Mouse (Mus musculus): Measurements from ENCODE around the gene Tnni2. TPM values are rescaled to one million over a fixed set of nuclear protein-coding genes. Genes with fewer than 3 reads are reported as not detected.

The Tnni2 gene
- polyA plus RNA-seq, 1 experiment from 2014 or later: 17.6 TPM

Other genes starting within 250 kb of the Tnni2 start
- gene Krtap5-3, start 240.4 kb upstream of the Tnni2 start, polyA plus RNA-seq (2015; fragmentation: Nextera tagmentation; extraction: Ambion mirVana): not detected in 2 replicates
- not detected in 2 replicates for gene Gm7579, start 229.9 kb upstream of the Tnni2 start, polyA plus RNA-seq (2015; fragmentation: Nextera tagmentation; extraction: Ambion mirVana)
- not detected in 2 replicates for gene Krtap5-5, start 211.8 kb upstream of the Tnni2 start, polyA plus RNA-seq (2015; fragmentation: Nextera tagmentation; extraction: Ambion mirVana)
- not detected in 2 replicates for gene Gm40460, start 200.7 kb upstream of the Tnni2 start, polyA plus RNA-seq (2015; fragmentation: Nextera tagmentation; extraction: Ambion mirVana)
- not detected in 2 replicates for gene Gm2431, start 183.5 kb upstream of the Tnni2 start, polyA plus RNA-seq (2015; fragmentation: Nextera tagmentation; extraction: Ambion mirVana)
- gene Gm4559, start 167.4 kb upstream of the Tnni2 start, polyA plus RNA-seq (2015; fragmentation: Nextera tagmentation; extraction: Ambion mirVana): not detected in 2 replicates
- not detected in 2 replicates for gene Krtap5-1, start 144.7 kb upstream of the Tnni2 start, polyA plus RNA-seq (2015; fragmentation: Nextera tagmentation; extraction: Ambion mirVana)
- gene Krtap5-4, start 138.3 kb upstream of the Tnni2 start, polyA plus RNA-seq (2015; fragmentation: Nextera tagmentation; extraction: Ambion mirVana): not detected in 2 replicates
- gene Ifitm10, start 68.1 kb upstream of the Tnni2 start, polyA plus RNA-seq (2015; fragmentation: Nextera tagmentation; extraction: Ambion mirVana): 5.6 and 7.5 TPM in 2 replicates
- 2.5 and 3.2 TPM in 2 replicates for gene Gm49369, start 59.1 kb upstream of the Tnni2 start, polyA plus RNA-seq (2015; fragmentation: Nextera tagmentation; extraction: Ambion mirVana)
- gene Ctsd, start 53.8 kb upstream of the Tnni2 start, polyA plus RNA-seq (2015; fragmentation: Nextera tagmentation; extraction: Ambion mirVana): 302 and 328 TPM in 2 replicates
- 0.48 and 1.2 TPM in 2 replicates for gene Syt8, start 7.0 kb upstream of the Tnni2 start, polyA plus RNA-seq (2015; fragmentation: Nextera tagmentation; extraction: Ambion mirVana)
- gene Lsp1, start 19.0 kb downstream of the Tnni2 start, polyA plus RNA-seq (2015; fragmentation: Nextera tagmentation; extraction: Ambion mirVana): 110 and 118 TPM in 2 replicates
- 17.9 and 50.7 TPM in 2 replicates for gene Tnnt3, start 57.0 kb downstream of the Tnni2 start, polyA plus RNA-seq (2015; fragmentation: Nextera tagmentation; extraction: Ambion mirVana)
- gene Mrpl23, start 90.9 kb downstream of the Tnni2 start, polyA plus RNA-seq (2015; fragmentation: Nextera tagmentation; extraction: Ambion mirVana): 17.2 and 22.4 TPM in 2 replicates
- gene Igf2, start 225.0 kb downstream of the Tnni2 start, polyA plus RNA-seq (2015; fragmentation: Nextera tagmentation; extraction: Ambion mirVana): 457 and 496 TPM in 2 replicates
- gene Gm49394, start 228.1 kb downstream of the Tnni2 start, polyA plus RNA-seq (2015; fragmentation: Nextera tagmentation; extraction: Ambion mirVana): not detected in 2 replicates